Mouse (Mus musculus): ENCODE results near the gene Bmp5.

Gene Bmp5

GRCm38 (mm10) chr9:75839450-75839849 is 64.3 kb downstream of the Bmp5 start:
- no peak for DNase-seq (ENCODE audit: low read depth, low spot score)

GRCm38 (mm10) chr9:75840841-75841240 is 65.7 kb downstream of the Bmp5 start:
- no peak for DNase-seq (ENCODE audit: low read depth, low spot score)

- no peak for DNase-seq (ENCODE audit: low read depth, low spot score)
These were observed 70.8 kb downstream of the Bmp5 start for GRCm38 (mm10) chr9:75846010-75846409.

GRCm38 (mm10) chr9:75850670-75851228 is 75.6 kb downstream of the Bmp5 start:
- DNase-seq (ENCODE audit: low read depth, low spot score): no peak

- DNase-seq (ENCODE audit: low read depth, low spot score): no peak
These were observed 83.0 kb downstream of the Bmp5 start for GRCm38 (mm10) chr9:75858161-75858560.

GRCm38 (mm10) chr9:75858939-75859338 is 83.8 kb downstream of the Bmp5 start:
- DNase-seq (ENCODE audit: low read depth, low spot score): no peak

GRCm38 (mm10) chr9:75870332-75871177 is 95.4 kb downstream of the Bmp5 start:
- DNase-seq (ENCODE audit: low read depth, low spot score): no peak

GRCm38 (mm10) chr9:75876333-75876732 is 101.2 kb downstream of the Bmp5 start:
- DNase-seq (ENCODE audit: low read depth, low spot score): no peak

GRCm38 (mm10) chr9:75883481-75884190 is 108.5 kb downstream of the Bmp5 start:
- DNase-seq (ENCODE audit: low read depth, low spot score): no peak

- DNase-seq (ENCODE audit: low read depth, low spot score): no peak
These were observed 111.8 kb downstream of the Bmp5 start for GRCm38 (mm10) chr9:75886801-75887544.

- DNase-seq (ENCODE audit: low read depth, low spot score): no peak
These were observed 121.8 kb downstream of the Bmp5 start for GRCm38 (mm10) chr9:75896918-75897317.

GRCm38 (mm10) chr9:75898022-75898421 is 122.9 kb downstream of the Bmp5 start:
- no peak for DNase-seq (ENCODE audit: low read depth, low spot score)

GRCm38 (mm10) chr9:75901219-75901618 is 126.1 kb downstream of the Bmp5 start:
- DNase-seq (ENCODE audit: low read depth, low spot score): no peak

- peak; percentile 58 for DNase-seq (ENCODE audit: low read depth, low spot score)
These were observed 130.3 kb downstream of the Bmp5 start for GRCm38 (mm10) chr9:75905497-75905896.

GRCm38 (mm10) chr9:75910112-75910799 is 135.1 kb downstream of the Bmp5 start:
- DNase-seq (ENCODE audit: low read depth, low spot score): no peak

GRCm38 (mm10) chr9:75911542-75911941 is 136.4 kb downstream of the Bmp5 start:
- no peak for DNase-seq (ENCODE audit: low read depth, low spot score)

GRCm38 (mm10) chr9:75916027-75916426 is 140.9 kb downstream of the Bmp5 start:
- DNase-seq (ENCODE audit: low read depth, low spot score): no peak

GRCm38 (mm10) chr9:75927196-75927880 is 152.2 kb downstream of the Bmp5 start:
- DNase-seq (ENCODE audit: low read depth, low spot score): no peak

- no peak for DNase-seq (ENCODE audit: low read depth, low spot score)
These were observed 152.9 kb downstream of the Bmp5 start for GRCm38 (mm10) chr9:75928068-75928467.

GRCm38 (mm10) chr9:75944663-75945062 is 169.5 kb downstream of the Bmp5 start:
- no peak for DNase-seq (ENCODE audit: low read depth, low spot score)

All from R1 (cell line).